Mouse (Mus musculus) MEL (cell line): ENCODE results near the gene Lrch3. TPM values are rescaled to one million over a fixed set of nuclear protein-coding genes. Genes with fewer than 3 reads are reported as not detected.

Source experiments
- DNase-seq: peaks from one replicate; pipeline ENCODE4 v3.0.0; 2011; ENCODE audit warnings: low read depth, low spot score
- H3K27ac ChIP-seq: 2 replicates; pipeline ENCODE4 v1.5.1; 2012; ENCODE audit warnings: low read depth, mild to moderate bottlenecking, control low read depth, low read length, moderate library complexity; ENCODE audit not compliant: control insufficient read depth
- H3K27me3 ChIP-seq, 2 experiments: fragments of 150-350 bp in 1 of 2; sonication (generic) in 1 of 2; 2 replicates each; pipeline ENCODE4 v1.6.1; 2012; ENCODE audit warnings: low read length in 2 of 2, mild to moderate bottlenecking in 2 of 2, improper control_type of control experiment in 1 of 2, moderate library complexity in 1 of 2; ENCODE audit not compliant: insufficient read depth in 2 of 2, control insufficient read depth in 1 of 2
- H3K36me3 ChIP-seq, 2 experiments: 2 replicates each; pipeline ENCODE4 v1.6.1; 2012 to 2014; ENCODE audit warnings: low read length in 2 of 2, improper control_type of control experiment in 1 of 2, inconsistent platforms in 1 of 2, mild to moderate bottlenecking in 1 of 2; ENCODE audit not compliant: insufficient read depth in 2 of 2, control insufficient read depth in 1 of 2
- H3K4me1 ChIP-seq, 2 experiments: fragments of 150-350 bp in 1 of 2; sonication (generic) in 1 of 2; 2 replicates each; pipeline ENCODE4 v1.6.1; 2012; ENCODE audit warnings: low read length in 2 of 2, improper control_type of control experiment in 1 of 2, mild to moderate bottlenecking in 1 of 2; ENCODE audit not compliant: insufficient read depth in 2 of 2, control insufficient read depth in 1 of 2
- H3K4me3 ChIP-seq, 2 experiments: fragments of 150-350 bp in 1 of 2; sonication (generic) in 1 of 2; 2 replicates each; pipeline ENCODE4 v1.5.1; 2012; ENCODE audit warnings: low read depth in 2 of 2, low read length in 2 of 2, mild to moderate bottlenecking in 2 of 2, moderate library complexity in 2 of 2, control low read depth in 1 of 2, improper control_type of control experiment in 1 of 2; ENCODE audit not compliant: control insufficient read depth in 1 of 2, insufficient read depth in 1 of 2
- H3K79me2 ChIP-seq: 2 replicates; pipeline ENCODE4 v1.6.1; 2012; ENCODE audit warnings: mild to moderate bottlenecking, low read length, moderate library complexity; ENCODE audit not compliant: control insufficient read depth, poor library complexity, insufficient read depth
- H3K9ac ChIP-seq: 2 replicates; pipeline ENCODE4 v1.6.1; 2012; ENCODE audit warnings: low read depth, mild to moderate bottlenecking, control low read depth, low read length, moderate library complexity; ENCODE audit not compliant: control insufficient read depth, poor library complexity, severe bottlenecking
- H3K9me3 ChIP-seq: fragments of 150-350 bp; sonication (generic); replicated peaks from 2 replicates; pipeline ENCODE4 v1.6.1; 2012; ENCODE audit warnings: mild to moderate bottlenecking, low read length, improper control_type of control experiment, moderate library complexity; ENCODE audit not compliant: insufficient read depth
- CHD1 ChIP-seq: IDR thresholded peaks from 2 replicates; pipeline ENCODE4 v1.6.1; 2012; ENCODE audit warnings: low read depth, mild to moderate bottlenecking, inconsistent platforms, low read length, improper control_type of control experiment
- CTCF ChIP-seq, 3 experiments: IDR thresholded peaks in 2 of 3; conservative IDR thresholded peaks in 1 of 3; 2 replicates each; pipeline ENCODE4 v1.5.1; 2011 to 2012; ENCODE audit warnings: low read length in 3 of 3, low read depth in 2 of 3, mild to moderate bottlenecking in 2 of 3, improper control_type of control experiment in 1 of 3, inconsistent platforms in 1 of 3, mixed read lengths in 1 of 3, moderate library complexity in 1 of 3; ENCODE audit not compliant: control insufficient read depth in 1 of 3, insufficient read depth in 1 of 3, poor library complexity in 1 of 3, severe bottlenecking in 1 of 3
- ELF1 ChIP-seq: IDR thresholded peaks from 2 replicates; pipeline ENCODE4 v1.6.1; 2014; ENCODE audit warnings: low read depth, mild to moderate bottlenecking, inconsistent platforms, low read length, improper control_type of control experiment, moderate library complexity
- ETS1 ChIP-seq: IDR thresholded peaks from 2 replicates; pipeline ENCODE4 v1.6.1; 2012; ENCODE audit warnings: low read depth, mild to moderate bottlenecking, inconsistent platforms, low read length, improper control_type of control experiment, moderate library complexity
- KAT2A ChIP-seq: conservative IDR thresholded peaks from 2 replicates; pipeline ENCODE4 v1.6.1; 2012; ENCODE audit warnings: low read depth, low read length, improper control_type of control experiment, inconsistent platforms
- MAX ChIP-seq: IDR thresholded peaks from 2 replicates; pipeline ENCODE4 v1.6.1; 2011; ENCODE audit warnings: low read length, improper control_type of control experiment
- MYC ChIP-seq: IDR thresholded peaks from 2 replicates; pipeline ENCODE4 v1.6.1; 2011; ENCODE audit warnings: low read depth, mild to moderate bottlenecking, low read length, improper control_type of control experiment, moderate library complexity
- POLR2A ChIP-seq, 2 experiments: IDR thresholded peaks; 2 replicates each; pipeline ENCODE4 v1.6.1; 2011 to 2012; ENCODE audit warnings: low read length in 2 of 2, mild to moderate bottlenecking in 2 of 2, control low read depth in 1 of 2, improper control_type of control experiment in 1 of 2, low read depth in 1 of 2, moderate library complexity in 1 of 2; ENCODE audit not compliant: control insufficient read depth in 1 of 2, insufficient read depth in 1 of 2, poor library complexity in 1 of 2
- POLR2AphosphoS5 ChIP-seq: IDR thresholded peaks from 2 replicates; pipeline ENCODE4 v1.6.1; 2012; ENCODE audit warnings: low read depth, borderline replicate concordance, mild to moderate bottlenecking, inconsistent platforms, low read length, moderate library complexity, mixed read lengths
- RAD21 ChIP-seq: IDR thresholded peaks from 2 replicates; pipeline ENCODE4 v1.6.1; 2011; ENCODE audit warnings: mild to moderate bottlenecking, low read depth, low read length, improper control_type of control experiment
- SMC3 ChIP-seq: IDR thresholded peaks from 2 replicates; pipeline ENCODE4 v1.6.1; 2011; ENCODE audit warnings: low read depth, low read length, improper control_type of control experiment
- TCF12 ChIP-seq: IDR thresholded peaks from 2 replicates; pipeline ENCODE4 v1.6.1; 2014; ENCODE audit warnings: low read depth, mild to moderate bottlenecking, inconsistent platforms, low read length, improper control_type of control experiment, moderate library complexity
- ZC3H11A ChIP-seq: IDR thresholded peaks from 2 replicates; pipeline ENCODE4 v1.6.1; 2012; ENCODE audit warnings: low read depth, mild to moderate bottlenecking, inconsistent platforms, low read length, improper control_type of control experiment
- ZKSCAN1 ChIP-seq: IDR thresholded peaks from 2 replicates; pipeline ENCODE4 v1.6.1; 2012; ENCODE audit warnings: low read depth, mild to moderate bottlenecking, inconsistent platforms, low read length, improper control_type of control experiment, moderate library complexity
- ZNF384 ChIP-seq: IDR thresholded peaks from 2 replicates; pipeline ENCODE4 v1.6.1; 2012; ENCODE audit warnings: low read depth, mild to moderate bottlenecking, inconsistent platforms, low read length, improper control_type of control experiment
- polyA plus RNA-seq, 2 experiments: library from polyadenylated mRNA; stranded (reverse) in 1 of 2; unstranded in 1 of 2; fragments of >175 nt in 1 of 2; fragments of >200 nt in 1 of 2; gene quantifications; 2 replicates each; pipeline versions ENCODE4 v1.2.1 to v1.2.4; 2012; ENCODE audit warnings: low replicate concordance in 2 of 2, low read depth in 1 of 2; ENCODE audit not compliant: insufficient read length in 2 of 2, insufficient read depth in 1 of 2, missing spikeins in 1 of 2
- total RNA-seq: library from RNA; depleted of rRNA; stranded (reverse); fragments of 300-350 nt; gene quantifications from 2 replicates; pipeline ENCODE4 v1.2.3, GENCODE M21; 2012

Gene Lrch3
- total and polyA plus RNA-seq, 3 experiments, result 8.6 to 17.0 TPM; not detected in 1

GRCm38 (mm10) chr16:33023750-33024149 is 109.8 kb downstream of the Lrch3 start:
- H3K36me3 ChIP-seq, result no peaks in the 10 kb centered on the region
- DNase-seq, result peak; percentile 86
- no peaks in the 10 kb centered on the region for H3K4me1 ChIP-seq
- H3K9me3 ChIP-seq, result no peaks in the 10 kb centered on the region
- TF ChIP-seq KAT2A, result no peak
- TF ChIP-seq MYC, result 0 out of 2 replicates have a peak, but pooled peaks have one; percentile 23
- TF ChIP-seq MAX, result 0 out of 2 replicates have a peak, but pooled peaks have one; percentile 13
- peak; percentile 67 for TF ChIP-seq ZC3H11A
- TF ChIP-seq POLR2A (IDR thresholded peaks at IDR 0.05; ENCODE audit: control insufficient read depth in 1 of 2, insufficient read depth in 1 of 2, low read depth in 1 of 2, low read length in 2 of 2, poor library complexity in 1 of 2), result no peak
- TF ChIP-seq ZNF384, result peak; percentile 48; the same call in 1 of the 2 replicates
- peak; percentile 93 to 98 (median 97) for TF ChIP-seq CTCF (IDR thresholded peaks at IDR 0.05 in 2 of 3, conservative IDR thresholded peaks at IDR 0.05 in 1 of 3; ENCODE audit: control insufficient read depth in 1 of 3, insufficient read depth in 1 of 3, low read depth in 2 of 3, low read length in 3 of 3, poor library complexity in 1 of 3, severe bottlenecking in 1 of 3)
- no peak for TF ChIP-seq CHD1
- TF ChIP-seq RAD21, result peak; percentile 79
- peak; percentile 85 for TF ChIP-seq SMC3
- TF ChIP-seq, all 39 proteins: peak for 7
- no peaks in the 10 kb centered on the region for H3K79me2 ChIP-seq
- no peak overlapping the region for H3K9ac ChIP-seq
- H3K4me3 ChIP-seq, result no peak overlapping the region
- no peak overlapping the region for H3K27ac ChIP-seq
- no peaks in the 10 kb centered on the region for H3K27me3 ChIP-seq

DNA sequence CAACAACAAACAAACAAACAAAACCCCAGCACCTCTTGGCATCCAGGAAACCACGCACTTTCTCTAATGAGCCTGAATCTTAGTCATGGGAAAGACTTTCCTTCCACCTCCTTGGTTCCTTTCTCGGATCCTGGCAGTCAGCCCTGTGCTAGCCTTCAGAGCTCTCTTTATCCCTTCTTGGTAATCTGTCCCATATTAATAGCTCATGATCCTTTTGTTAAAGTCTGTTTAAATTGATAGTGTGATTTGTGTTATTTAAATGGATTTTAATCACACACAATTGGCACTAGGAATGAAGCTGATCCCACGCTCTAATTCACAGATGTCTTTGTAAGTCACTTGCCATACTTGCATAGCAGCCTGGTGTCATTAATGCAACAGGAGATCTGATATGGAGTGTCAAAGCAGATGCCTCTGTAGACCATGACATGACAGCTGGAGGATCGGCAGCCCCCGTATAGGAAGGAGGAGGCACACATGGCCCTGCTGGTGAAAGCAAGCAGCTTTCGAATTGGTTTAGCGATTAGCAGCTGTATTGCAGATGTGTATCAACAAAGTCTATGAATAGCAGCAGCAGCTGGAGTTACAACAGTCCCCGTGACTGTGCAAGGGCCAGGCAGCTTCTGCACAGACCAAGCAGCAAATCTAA is 110.7 kb downstream of the Lrch3 start:
- Histone ChIP-seq H3K27ac (no peak overlapping the region), H3K9ac (no peak overlapping the region), H3K4me1 (no peaks in the 10 kb centered on the region), H3K36me3 (no peaks in the 10 kb centered on the region), H3K9me3 (no peaks in the 10 kb centered on the region), H3K27me3 (no peaks in the 10 kb centered on the region), H3K4me3 (no peak overlapping the region), H3K79me2 (no peaks in the 10 kb centered on the region)
- no peak for DNase-seq
- TF ChIP-seq ZKSCAN1 (no peak), TCF12 (no peak), POLR2AphosphoS5 (no peak), MYC (no peak), ETS1 (no peak), ELF1 (no peak)
